Mouse (Mus musculus) spleen, adult 2 months (tissue): ENCODE results near the gene Tfap2e. TPM values are rescaled to one million over a fixed set of nuclear protein-coding genes. Genes with fewer than 3 reads are reported as not detected.

ENCODE experiments used
- DNase-seq, 2 experiments: peaks; one replicate each; pipeline versions ENCODE4 v3.0.0 to v3.0.0-alpha.2; 2012 to 2021; ENCODE audit warnings: low spot score in 2 of 2, low read depth in 1 of 2
- H3K27ac ChIP-seq: fragments of 200-500 bp; 2 replicates; pipeline ENCODE4 v1.5.1; 2012; ENCODE audit warnings: low read length, inconsistent platforms; ENCODE audit not compliant: insufficient read depth
- H3K27me3 ChIP-seq: fragments of 200-500 bp; 2 replicates; pipeline ENCODE4 v1.6.1; 2012; ENCODE audit warnings: mild to moderate bottlenecking, moderate library complexity, low read length, inconsistent platforms; ENCODE audit not compliant: control insufficient read depth, insufficient read depth
- H3K36me3 ChIP-seq: fragments of 200-500 bp; 2 replicates; pipeline ENCODE4 v1.6.1; 2012; ENCODE audit warnings: mild to moderate bottlenecking, low read length, inconsistent platforms; ENCODE audit not compliant: control insufficient read depth, insufficient read depth
- H3K4me1 ChIP-seq: fragments of 200-500 bp; 2 replicates; pipeline ENCODE4 v1.6.1; 2011; ENCODE audit warnings: inconsistent platforms; ENCODE audit not compliant: control insufficient read depth, insufficient read depth, insufficient read length
- H3K4me3 ChIP-seq: fragments of 200-500 bp; 2 replicates; pipeline ENCODE4 v1.5.1; 2011; ENCODE audit warnings: mild to moderate bottlenecking, inconsistent platforms; ENCODE audit not compliant: insufficient read depth, insufficient read length; ENCODE audit errors: extremely low read depth
- CTCF ChIP-seq: fragments of 200-500 bp; IDR thresholded peaks from 2 replicates; pipeline ENCODE4 v1.5.1; 2011; ENCODE audit warnings: mild to moderate bottlenecking, inconsistent platforms; ENCODE audit not compliant: insufficient read depth, insufficient read length, insufficient replicate concordance; ENCODE audit errors: extremely low read depth
- POLR2A ChIP-seq: fragments of 200-500 bp; IDR thresholded peaks from 2 replicates; pipeline ENCODE4 v1.6.1; 2011; ENCODE audit warnings: low read depth, low read length, inconsistent platforms
- WGBS: fragments of 180-500 bp; shearing (Covaris S2); methylation state at CpG from one replicate; pipeline ENCODE4 v1.1.7; 2018; 5-methylcytosine and 5-hydroxymethylcytosine counted together
- polyA plus RNA-seq: library from polyadenylated mRNA; depleted of rRNA; stranded (reverse); fragments of >200 nt; gene quantifications from 2 replicates; pipeline ENCODE4 v1.2.3, GENCODE M21; 2012

Tfap2e gene
- polyA plus RNA-seq, 1 experiment = 0.05 TPM

DNA sequence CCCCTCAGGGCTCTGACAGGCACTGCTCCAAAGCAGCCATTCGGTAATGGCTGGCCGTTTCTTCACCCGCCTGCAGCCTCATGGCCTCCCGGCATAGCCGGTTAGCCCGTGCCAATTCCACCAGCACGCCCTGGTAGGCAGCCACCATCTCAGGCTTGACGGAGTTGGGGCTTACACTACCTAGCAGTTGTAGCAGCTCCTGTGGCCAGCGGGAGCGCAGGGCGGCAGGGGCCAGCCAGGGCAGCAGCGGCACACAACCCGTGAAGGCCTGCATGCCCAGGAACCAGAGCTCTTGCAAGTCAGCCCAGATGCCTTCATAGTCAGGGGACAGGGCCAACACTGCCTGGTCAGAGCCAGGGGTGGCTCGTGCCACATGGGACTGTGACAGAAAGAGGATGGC, 8.8 kb upstream of the Tfap2e start:
- WGBS = 92% methylated on average over 14 of the region's 14 CpGs
- DNase-seq = no peak
- Histone ChIP-seq H3K4me1 (no peaks in the 10 kb centered on the region), H3K27ac (no peak overlapping the region), H3K4me3 (no peak overlapping the region), H3K36me3 (peaks cover 27% of the 10 kb centered on the region), H3K27me3 (no peaks in the 10 kb centered on the region)
- TF ChIP-seq CTCF = no peak

- Histone ChIP-seq H3K36me3 (peaks cover 24% of the 10 kb centered on the region), H3K27me3 (no peaks in the 10 kb centered on the region), H3K27ac (no peak overlapping the region), H3K4me1 (no peaks in the 10 kb centered on the region), H3K4me3 (no peak overlapping the region)
- WGBS = 72% methylated on average over 11 of the region's 11 CpGs
- TF ChIP-seq CTCF (no peak), POLR2A (no peak)
- DNase-seq = no peak
These were observed 7.7 kb upstream of the Tfap2e start for GRCm38 (mm10) chr4:126743713-126744112.

- 67% methylated on average over 2 of the region's 2 CpGs for WGBS
- H3K4me3 ChIP-seq = no peak overlapping the region
- no peak for DNase-seq
- H3K36me3 ChIP-seq = peaks cover 20% of the 10 kb centered on the region
- H3K4me1 ChIP-seq = no peaks in the 10 kb centered on the region
- H3K27ac ChIP-seq = no peak overlapping the region
- TF ChIP-seq POLR2A (no peak), CTCF (no peak)
- H3K27me3 ChIP-seq = no peaks in the 10 kb centered on the region
These were observed 6.9 kb upstream of the Tfap2e start for GRCm38 (mm10) chr4:126742976-126743375.

DNA sequence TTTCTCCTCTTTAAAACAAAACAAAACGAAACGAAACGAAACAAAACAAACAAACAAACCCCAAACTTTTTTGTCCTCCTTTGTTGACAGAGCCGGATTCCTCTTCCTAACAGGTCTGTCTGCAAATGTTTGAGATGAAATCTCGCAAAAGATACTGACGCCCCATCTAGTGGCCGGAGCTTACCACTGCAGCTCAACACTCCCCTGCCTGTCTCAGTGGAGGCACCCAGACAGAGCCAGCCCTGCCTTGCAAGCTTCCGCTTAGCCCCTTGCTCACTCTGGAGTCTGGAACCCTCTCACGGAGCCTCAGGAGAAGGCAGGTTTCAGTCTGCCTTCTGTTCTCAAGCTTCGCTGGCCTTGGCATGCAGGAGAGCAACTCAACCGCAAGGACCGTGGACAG, 5.4 kb upstream of the Tfap2e start:
- 5% methylated on average over 12 of the region's 12 CpGs for WGBS
- TF ChIP-seq CTCF (peak; percentile 68; the same call in 1 of the 2 replicates), POLR2A (no peak)
- Histone ChIP-seq H3K4me1 (no peaks in the 10 kb centered on the region), H3K27ac (no peak overlapping the region), H3K36me3 (peaks cover 16% of the 10 kb centered on the region), H3K4me3 (no peak overlapping the region), H3K27me3 (peaks cover 1% of the 10 kb centered on the region; the same call in 1 of the 2 replicates)
- DNase-seq = peak; percentile 48 to 74

GRCm38 (mm10) chr4:126739966-126740676, 4.1 kb upstream of the Tfap2e start:
- H3K36me3 ChIP-seq = peaks cover 9% of the 10 kb centered on the region
- WGBS = 66% methylated on average over 10 of the region's 10 CpGs
- peaks cover 5% of the 10 kb centered on the region; the same call in 1 of the 2 replicates for H3K4me1 ChIP-seq
- DNase-seq = no peak
- TF ChIP-seq CTCF = no peak
- no peak for TF ChIP-seq POLR2A
- H3K27ac ChIP-seq = no peak overlapping the region
- H3K4me3 ChIP-seq = no peak overlapping the region
- H3K27me3 ChIP-seq = peaks cover 12% of the 10 kb centered on the region

DNA sequence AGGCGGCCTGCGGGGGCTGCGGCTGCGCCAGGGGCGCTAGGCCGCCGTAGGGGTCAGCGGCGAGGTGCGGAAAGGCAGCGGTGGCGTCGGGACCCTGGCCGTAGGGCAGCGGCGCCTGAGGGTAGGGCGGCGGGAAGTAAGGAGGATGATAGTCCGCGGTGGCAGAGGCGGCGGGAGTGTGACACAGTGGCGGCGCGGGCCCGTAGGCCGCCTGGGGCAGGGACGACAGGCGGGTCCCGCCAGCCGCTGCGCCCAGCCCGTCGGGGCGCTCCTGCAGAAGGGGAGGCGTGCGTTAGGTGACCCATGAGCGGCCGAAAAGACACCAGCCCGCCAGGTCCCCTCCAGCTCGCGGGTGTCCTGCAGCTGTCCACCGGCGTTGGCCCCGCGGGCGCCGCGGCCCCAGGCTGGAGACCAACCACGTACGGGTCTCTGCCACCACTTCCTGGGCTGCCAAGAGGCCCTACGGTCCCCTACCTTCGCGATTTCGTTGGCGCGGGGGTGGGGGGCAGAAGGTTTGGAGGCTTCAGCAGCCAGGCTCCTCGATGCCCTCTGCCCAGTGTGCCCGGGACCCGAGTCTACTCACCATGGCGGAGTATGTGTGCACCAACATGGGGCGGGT, 549 bp downstream of the Tfap2e start:
- 4% methylated on average over 57 of the region's 62 CpGs for WGBS
- H3K27ac ChIP-seq = no peak overlapping the region
- peaks cover 38% of the 10 kb centered on the region for H3K27me3 ChIP-seq
- peaks cover 5% of the 10 kb centered on the region; the same call in 1 of the 2 replicates for H3K4me1 ChIP-seq
- no peaks in the 10 kb centered on the region for H3K36me3 ChIP-seq
- H3K4me3 ChIP-seq = no peak overlapping the region; the same call in 1 of the 2 replicates
- DNase-seq = no peak
- no peak for TF ChIP-seq POLR2A
- no peak for TF ChIP-seq CTCF
